Mouse (Mus musculus): ENCODE data around the gene Taar7f. TPM values are rescaled to one million over a fixed set of nuclear protein-coding genes. Genes with fewer than 3 reads are reported as not detected.
"Not testable (repeated sequence)": the region's sequence is repeated elsewhere in the genome, so short reads cannot be mapped to it uniquely, and the experiment has no call there.

The Taar7f gene
- polyA plus RNA-seq, 1 experiment from 2014 or later: not detected

DNA sequence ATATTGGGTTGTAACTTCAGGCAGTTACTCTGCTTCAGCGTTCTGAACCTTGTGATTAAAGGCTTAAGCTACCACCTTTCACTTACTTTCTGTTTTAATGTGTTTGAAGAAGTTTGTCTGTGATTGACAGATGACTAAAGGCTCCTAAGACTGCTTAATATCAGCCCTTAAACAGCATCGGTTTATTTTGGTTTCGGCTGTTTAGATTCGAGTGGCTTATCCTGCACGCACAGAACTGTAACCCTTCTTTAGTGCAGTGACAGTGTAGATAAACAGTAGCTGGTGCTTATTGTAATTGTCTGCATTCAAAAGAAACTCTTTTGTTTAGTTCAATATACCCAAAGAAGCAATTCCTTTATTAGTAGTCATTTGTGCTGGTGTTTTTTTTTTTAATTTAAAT lies 2.7 kb downstream of the Taar7f start:
- H3K27me3 ChIP-seq (ENCODE audit: control insufficient read depth, insufficient read depth, low read depth, low read length): no peaks in the 10 kb centered on the region
- 77% methylated on average over 5 of the region's 5 CpGs for WGBS
- ATAC-seq: no peak
- no peak overlapping the region for H3K4me2 ChIP-seq (ENCODE audit: low read length)
- no peaks in the 10 kb centered on the region for H3K9me3 ChIP-seq (replicated peaks; ENCODE audit: control insufficient read depth, low read length, poor library complexity, severe bottlenecking)
- no peaks in the 10 kb centered on the region for H3K4me1 ChIP-seq (ENCODE audit: control insufficient read depth, insufficient read depth, low read length)
- H3K36me3 ChIP-seq (ENCODE audit: control insufficient read depth, insufficient read depth, low read length): no peaks in the 10 kb centered on the region
- H3K4me3 ChIP-seq (ENCODE audit: low read depth, low read length): no peak overlapping the region
- no peak overlapping the region for H3K27ac ChIP-seq (ENCODE audit: low read length)
- no peak overlapping the region for H3K9ac ChIP-seq (ENCODE audit: low read depth, low read length)

DNA sequence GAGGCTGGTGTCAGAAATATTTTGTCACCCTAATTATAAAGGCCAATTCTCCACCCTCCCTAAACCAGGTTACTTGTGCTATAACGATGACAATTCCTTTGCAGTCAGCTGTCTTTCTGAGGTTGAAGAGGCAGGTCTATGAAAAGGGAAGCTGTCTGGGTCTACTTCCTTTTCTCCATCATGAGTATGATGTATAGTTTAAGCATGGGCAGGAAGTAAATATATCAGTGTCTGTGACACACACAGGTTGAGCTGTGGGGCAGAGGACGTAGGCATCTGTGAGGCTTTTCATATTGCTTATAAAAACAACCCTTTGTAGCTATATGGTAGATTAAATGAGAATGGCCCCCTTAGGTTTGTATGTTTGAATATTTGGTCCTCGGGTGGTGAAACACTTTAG lies 9.7 kb downstream of the Taar7f start:
- no peak overlapping the region for H3K9ac ChIP-seq (ENCODE audit: low read depth, low read length)
- H3K4me3 ChIP-seq (ENCODE audit: low read depth, low read length): no peak overlapping the region
- no peaks in the 10 kb centered on the region for H3K9me3 ChIP-seq (replicated peaks; ENCODE audit: control insufficient read depth, low read length, poor library complexity, severe bottlenecking)
- 91% methylated on average over 3 of the region's 3 CpGs for WGBS
- no peaks in the 10 kb centered on the region for H3K36me3 ChIP-seq (ENCODE audit: control insufficient read depth, insufficient read depth, low read length)
- no peak overlapping the region for H3K4me2 ChIP-seq (ENCODE audit: low read length)
- no peaks in the 10 kb centered on the region for H3K4me1 ChIP-seq (ENCODE audit: control insufficient read depth, insufficient read depth, low read length)
- H3K27ac ChIP-seq (ENCODE audit: low read length): no peak overlapping the region
- no peaks in the 10 kb centered on the region for H3K27me3 ChIP-seq (ENCODE audit: control insufficient read depth, insufficient read depth, low read depth, low read length)
- no peak for ATAC-seq

DNA sequence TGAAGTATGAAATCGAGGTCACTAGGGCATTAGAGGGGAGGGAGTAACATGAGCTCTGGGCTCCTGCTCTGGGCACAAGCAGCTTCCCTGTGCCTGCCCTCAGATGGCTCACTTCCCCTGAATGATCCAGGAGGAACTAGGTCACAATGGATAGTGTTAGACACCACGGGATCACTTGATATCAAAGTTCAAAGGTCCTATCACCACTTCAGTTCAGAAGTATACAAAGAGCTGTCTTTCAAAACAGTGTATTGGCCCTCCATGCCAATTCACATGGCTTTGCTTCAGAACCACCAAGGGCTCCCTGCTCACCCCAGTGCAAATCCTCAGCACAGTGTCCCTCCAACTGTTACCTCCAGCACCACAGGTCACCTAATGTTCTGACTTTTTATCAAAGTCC lies 25.4 kb downstream of the Taar7f start:
- H3K4me1 ChIP-seq (ENCODE audit: control insufficient read depth, insufficient read depth, low read length); H3K9me3 ChIP-seq (replicated peaks; ENCODE audit: control insufficient read depth, low read length, poor library complexity, severe bottlenecking); H3K27ac ChIP-seq (ENCODE audit: low read length); H3K27me3 ChIP-seq (ENCODE audit: control insufficient read depth, insufficient read depth, low read depth, low read length); H3K4me2 ChIP-seq (ENCODE audit: low read length); ATAC-seq; H3K9ac ChIP-seq (ENCODE audit: low read depth, low read length); H3K4me3 ChIP-seq (ENCODE audit: low read depth, low read length); H3K36me3 ChIP-seq (ENCODE audit: control insufficient read depth, insufficient read depth, low read length): not testable (repeated sequence)
- WGBS: 51% methylated on average over 2 of the region's 2 CpGs

DNA sequence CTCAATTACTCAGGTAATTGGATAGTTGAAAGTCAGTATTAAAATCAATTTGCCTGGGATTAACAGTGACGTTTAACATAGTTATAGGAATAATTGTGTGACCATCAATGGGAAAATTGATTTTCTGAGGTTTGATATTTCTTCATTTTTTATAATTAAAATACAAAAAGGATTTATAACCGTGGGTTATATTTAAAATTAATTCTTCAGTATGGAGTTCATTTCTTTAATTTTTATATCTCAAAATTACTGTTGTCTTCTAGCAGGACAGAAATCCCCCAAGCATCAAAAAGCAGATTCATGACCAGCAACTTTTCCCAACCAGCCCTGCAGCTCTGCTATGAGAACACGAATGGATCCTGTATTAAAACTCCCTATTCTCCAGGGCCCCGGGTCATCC lies 26.9 kb downstream of the Taar7f start, which contains the start of gene Taar8a:
TSS of gene Taar8a (plus strand) at position 301 of the 400 bp plus-strand sequence.
- not testable (repeated sequence) for H3K9me3 ChIP-seq (replicated peaks; ENCODE audit: control insufficient read depth, low read length, poor library complexity, severe bottlenecking); ATAC-seq; H3K9ac ChIP-seq (ENCODE audit: low read depth, low read length); H3K27me3 ChIP-seq (ENCODE audit: control insufficient read depth, insufficient read depth, low read depth, low read length); H3K36me3 ChIP-seq (ENCODE audit: control insufficient read depth, insufficient read depth, low read length); H3K4me1 ChIP-seq (ENCODE audit: control insufficient read depth, insufficient read depth, low read length); H3K27ac ChIP-seq (ENCODE audit: low read length); H3K4me2 ChIP-seq (ENCODE audit: low read length); H3K4me3 ChIP-seq (ENCODE audit: low read depth, low read length)
- 81% methylated on average over 2 of the region's 4 CpGs for WGBS

DNA sequence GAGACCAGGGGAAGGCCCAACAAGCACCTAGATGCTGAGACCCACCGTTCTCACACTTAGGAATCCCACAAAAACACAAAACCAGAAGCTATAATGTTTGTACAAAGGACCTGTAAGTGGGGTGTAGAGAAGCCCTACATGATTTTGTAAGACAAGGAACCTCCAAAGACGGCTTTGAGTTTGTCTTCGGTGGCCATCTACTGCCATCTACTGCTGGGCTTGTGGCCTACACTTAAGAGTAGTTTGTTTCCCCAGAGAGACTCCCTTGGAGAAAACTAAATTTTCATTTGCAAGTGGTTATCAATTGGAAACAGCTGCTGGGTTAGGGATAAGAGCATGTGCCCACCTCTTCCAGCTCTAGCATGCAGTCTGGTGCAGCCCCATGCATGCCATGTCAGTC lies 30.9 kb downstream of the Taar7f start:
- Histone ChIP-seq H3K4me3 (ENCODE audit: low read depth, low read length) (no peak overlapping the region), H3K4me2 (ENCODE audit: low read length) (no peak overlapping the region), H3K9me3 (replicated peaks; ENCODE audit: control insufficient read depth, low read length, poor library complexity, severe bottlenecking) (no peaks in the 10 kb centered on the region), H3K4me1 (ENCODE audit: control insufficient read depth, insufficient read depth, low read length) (no peaks in the 10 kb centered on the region), H3K27me3 (ENCODE audit: control insufficient read depth, insufficient read depth, low read depth, low read length) (no peaks in the 10 kb centered on the region), H3K27ac (ENCODE audit: low read length) (no peak overlapping the region), H3K9ac (ENCODE audit: low read depth, low read length) (no peak overlapping the region), H3K36me3 (ENCODE audit: control insufficient read depth, insufficient read depth, low read length) (no peaks in the 10 kb centered on the region)
- no peak for ATAC-seq
- 42% methylated on average over 3 of the region's 3 CpGs for WGBS

DNA sequence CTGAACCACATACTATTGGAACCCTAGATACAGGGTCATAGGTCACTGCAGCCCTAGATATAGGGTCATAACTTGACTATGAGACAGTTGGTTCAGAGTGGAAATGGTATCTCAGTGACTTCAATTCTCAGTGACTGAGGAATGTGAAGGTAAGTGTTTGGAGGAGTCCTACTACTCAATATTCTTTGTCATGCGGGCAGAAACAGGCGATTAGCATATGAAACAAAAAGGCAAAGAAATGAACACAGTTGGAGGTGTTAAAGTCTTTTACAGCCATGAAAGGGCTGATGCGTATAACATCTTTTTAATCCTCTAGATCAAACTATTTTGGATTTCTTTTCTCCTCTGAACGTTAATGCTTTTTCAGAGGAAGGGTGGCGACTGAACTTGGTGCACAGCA lies 36.6 kb downstream of the Taar7f start:
- H3K36me3 ChIP-seq (ENCODE audit: control insufficient read depth, insufficient read depth, low read length): no peaks in the 10 kb centered on the region
- ATAC-seq: no peak
- no peaks in the 10 kb centered on the region for H3K9me3 ChIP-seq (replicated peaks; ENCODE audit: control insufficient read depth, low read length, poor library complexity, severe bottlenecking)
- H3K4me3 ChIP-seq (ENCODE audit: low read depth, low read length): no peak overlapping the region
- no peaks in the 10 kb centered on the region for H3K4me1 ChIP-seq (ENCODE audit: control insufficient read depth, insufficient read depth, low read length)
- no peak overlapping the region for H3K4me2 ChIP-seq (ENCODE audit: low read length)
- no peak overlapping the region for H3K27ac ChIP-seq (ENCODE audit: low read length)
- no peak overlapping the region for H3K9ac ChIP-seq (ENCODE audit: low read depth, low read length)
- 33% methylated on average over 5 of the region's 5 CpGs for WGBS
- H3K27me3 ChIP-seq (ENCODE audit: control insufficient read depth, insufficient read depth, low read depth, low read length): no peaks in the 10 kb centered on the region

DNA sequence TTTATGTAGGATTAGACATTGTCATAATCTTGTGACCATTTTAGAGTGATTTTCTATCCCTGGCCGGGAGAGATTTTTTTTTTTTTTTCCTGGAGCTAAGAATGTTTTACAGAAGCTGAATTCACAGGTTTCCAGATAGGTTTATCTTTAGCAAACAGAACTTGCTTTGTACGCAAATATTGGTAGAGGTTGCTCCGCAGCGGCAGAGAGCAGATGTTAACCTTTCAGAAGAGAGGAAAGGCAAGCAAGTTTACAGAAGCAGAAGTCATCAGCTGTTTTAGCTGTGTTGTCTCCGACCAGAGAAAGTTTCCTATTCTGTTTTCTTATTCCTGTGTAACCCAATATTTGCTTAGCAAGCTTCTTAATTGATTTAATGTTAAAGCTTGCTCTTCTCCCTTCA lies 37.2 kb downstream of the Taar7f start:
- no peak overlapping the region for H3K27ac ChIP-seq (ENCODE audit: low read length)
- 85% methylated on average over 5 of the region's 5 CpGs for WGBS

DNA sequence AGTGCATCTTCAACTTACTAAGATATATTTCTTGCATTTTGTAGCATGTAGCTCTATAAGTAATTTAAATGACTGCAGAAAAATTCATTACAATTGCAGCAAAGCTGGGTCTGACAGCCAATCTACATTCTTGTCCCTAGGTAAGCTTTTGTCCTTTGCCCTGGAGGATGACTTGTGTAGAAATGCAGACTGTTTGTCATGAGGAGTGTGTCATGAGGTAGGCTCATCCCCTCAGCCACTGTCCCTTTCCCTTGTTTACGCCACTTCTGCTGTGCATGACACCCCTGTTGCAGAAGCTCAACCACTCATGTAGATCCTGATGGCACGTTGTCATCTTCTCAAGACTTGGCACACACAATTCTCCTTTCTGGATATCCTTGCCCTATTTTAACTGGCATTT lies 37.9 kb downstream of the Taar7f start:
- Histone ChIP-seq H3K9ac (ENCODE audit: low read depth, low read length) (no peak overlapping the region), H3K36me3 (ENCODE audit: control insufficient read depth, insufficient read depth, low read length) (no peaks in the 10 kb centered on the region), H3K4me3 (ENCODE audit: low read depth, low read length) (no peak overlapping the region), H3K4me2 (ENCODE audit: low read length) (no peak overlapping the region), H3K27ac (ENCODE audit: low read length) (no peak overlapping the region), H3K4me1 (ENCODE audit: control insufficient read depth, insufficient read depth, low read length) (no peaks in the 10 kb centered on the region), H3K27me3 (ENCODE audit: control insufficient read depth, insufficient read depth, low read depth, low read length) (no peaks in the 10 kb centered on the region), H3K9me3 (replicated peaks; ENCODE audit: control insufficient read depth, low read length, poor library complexity, severe bottlenecking) (no peaks in the 10 kb centered on the region)
- ATAC-seq: no peak
- WGBS: 98% methylated on average over 2 of the region's 2 CpGs

More for the DNA sequence above, 37.2 kb downstream of the Taar7f start:
- no peak for ATAC-seq
- H3K9me3 ChIP-seq (replicated peaks; ENCODE audit: control insufficient read depth, low read length, poor library complexity, severe bottlenecking): no peaks in the 10 kb centered on the region
- no peak overlapping the region for H3K4me2 ChIP-seq (ENCODE audit: low read length)
- no peaks in the 10 kb centered on the region for H3K36me3 ChIP-seq (ENCODE audit: control insufficient read depth, insufficient read depth, low read length)
- no peaks in the 10 kb centered on the region for H3K27me3 ChIP-seq (ENCODE audit: control insufficient read depth, insufficient read depth, low read depth, low read length)
- H3K4me3 ChIP-seq (ENCODE audit: low read depth, low read length): no peak overlapping the region
- no peak overlapping the region for H3K9ac ChIP-seq (ENCODE audit: low read depth, low read length)
- no peaks in the 10 kb centered on the region for H3K4me1 ChIP-seq (ENCODE audit: control insufficient read depth, insufficient read depth, low read length)

DNA sequence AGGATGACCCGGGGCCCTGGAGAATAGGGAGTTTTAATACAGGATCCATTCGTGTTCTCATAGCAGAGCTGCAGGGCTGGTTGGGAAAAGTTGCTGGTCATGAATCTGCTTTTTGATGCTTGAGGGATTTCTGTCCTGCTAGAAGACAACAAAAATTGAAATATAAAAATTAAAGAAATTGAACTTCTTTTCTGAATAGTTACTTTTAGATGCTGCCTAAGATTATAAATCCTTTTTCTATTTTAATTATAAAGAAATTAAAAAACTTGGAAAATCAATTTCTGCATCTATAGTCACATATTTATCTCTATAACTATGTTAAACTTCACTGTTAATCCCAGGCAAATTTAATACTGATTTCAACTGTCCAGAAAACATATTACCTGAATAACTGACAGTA lies 42.9 kb downstream of the Taar7f start, which contains the start of gene Taar8b:
TSS of gene Taar8b (minus strand) at position 101 of the 400 bp plus-strand sequence.
- H3K9ac ChIP-seq (ENCODE audit: low read depth, low read length): no peak within 1 kb of the TSS
- H3K4me2 ChIP-seq (ENCODE audit: low read length): no peak within 1 kb of the TSS
- H3K9me3 ChIP-seq (replicated peaks; ENCODE audit: control insufficient read depth, low read length, poor library complexity, severe bottlenecking): no peaks in the 10 kb centered on the region
- 81% methylated on average over 2 of the region's 2 CpGs for WGBS
- H3K27ac ChIP-seq (ENCODE audit: low read length): no peak within 1 kb of the TSS
- ATAC-seq: no peak
- no peaks in the 10 kb centered on the region for H3K4me1 ChIP-seq (ENCODE audit: control insufficient read depth, insufficient read depth, low read length)
- H3K36me3 ChIP-seq (ENCODE audit: control insufficient read depth, insufficient read depth, low read length): no peaks in the 10 kb centered on the region
- H3K27me3 ChIP-seq (ENCODE audit: control insufficient read depth, insufficient read depth, low read depth, low read length): no peaks in the 10 kb centered on the region
- no peak within 1 kb of the TSS for H3K4me3 ChIP-seq (ENCODE audit: low read depth, low read length)

DNA sequence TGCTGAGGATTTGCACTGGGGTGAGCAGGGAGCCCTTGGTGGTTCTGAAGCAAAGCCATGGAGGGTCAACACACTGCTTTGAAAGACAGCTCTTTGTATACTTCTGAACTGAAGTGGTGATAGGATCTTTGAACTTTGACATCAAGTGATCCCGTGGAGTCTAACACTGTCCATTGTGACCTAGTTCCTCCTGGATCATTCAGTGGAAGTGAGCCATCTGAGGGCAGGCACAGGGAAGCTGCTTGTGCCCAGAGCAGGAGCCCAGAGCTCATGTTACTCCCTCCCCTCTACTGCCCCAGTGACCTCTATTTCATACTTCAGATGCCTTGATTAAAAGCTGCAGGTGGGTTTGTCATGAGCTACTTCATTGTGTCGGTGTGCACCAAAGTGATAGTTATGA lies 47.7 kb downstream of the Taar7f start:
- H3K27ac ChIP-seq (ENCODE audit: low read length); H3K9me3 ChIP-seq (replicated peaks; ENCODE audit: control insufficient read depth, low read length, poor library complexity, severe bottlenecking); H3K9ac ChIP-seq (ENCODE audit: low read depth, low read length); ATAC-seq; H3K4me1 ChIP-seq (ENCODE audit: control insufficient read depth, insufficient read depth, low read length); H3K27me3 ChIP-seq (ENCODE audit: control insufficient read depth, insufficient read depth, low read depth, low read length); H3K4me2 ChIP-seq (ENCODE audit: low read length); H3K4me3 ChIP-seq (ENCODE audit: low read depth, low read length); H3K36me3 ChIP-seq (ENCODE audit: control insufficient read depth, insufficient read depth, low read length): not testable (repeated sequence)
- 67% methylated on average over 2 of the region's 2 CpGs for WGBS

All from midbrain, embryonic 16.5 days (tissue).